Mouse (Mus musculus) heart, embryonic 15.5 days (tissue): ENCODE data around the gene Mrpl51. TPM values are rescaled to one million over a fixed set of nuclear protein-coding genes. Genes with fewer than 3 reads are reported as not detected.

Experiments
- ATAC-seq: fragments of 200-750 bp; cut with Nextera tagmentation; replicated peaks from 2 replicates; pipeline ENCODE4 v1.8.0; 2017; ENCODE audit warnings: low read depth, moderate TSS enrichment; ENCODE audit not compliant: insufficient number of reproducible peaks, insufficient read depth, low FRiP score
- H3K27ac ChIP-seq: fragments of 300-500 bp; sonication (generic); 2 replicates; pipeline ENCODE4 v1.5.1; 2015; ENCODE audit warnings: mild to moderate bottlenecking, inconsistent platforms
- H3K27me3 ChIP-seq: fragments of 300-500 bp; sonication (generic); 2 replicates; pipeline ENCODE4 v1.6.1; 2015; ENCODE audit warnings: inconsistent platforms
- H3K36me3 ChIP-seq: fragments of 300-500 bp; sonication (generic); 2 replicates; pipeline ENCODE4 v1.6.1; 2015; ENCODE audit warnings: mild to moderate bottlenecking, inconsistent platforms
- H3K4me1 ChIP-seq: fragments of 300-500 bp; sonication (generic); replicated peaks from 2 replicates; pipeline ENCODE4 v1.6.1; 2015; ENCODE audit warnings: inconsistent platforms
- H3K4me2 ChIP-seq: fragments of 300-500 bp; sonication (generic); 2 replicates; pipeline ENCODE4 v1.6.1; 2015; ENCODE audit warnings: inconsistent platforms, mild to moderate bottlenecking, moderate library complexity
- H3K4me3 ChIP-seq: fragments of 300-500 bp; sonication (generic); 2 replicates; pipeline ENCODE4 v1.5.1; 2015; ENCODE audit warnings: mild to moderate bottlenecking, inconsistent platforms
- H3K9ac ChIP-seq: fragments of 300-500 bp; sonication (generic); 2 replicates; pipeline ENCODE4 v1.6.1; 2015; ENCODE audit warnings: mild to moderate bottlenecking, inconsistent platforms
- H3K9me3 ChIP-seq: fragments of 300-500 bp; sonication (generic); replicated peaks from 2 replicates; pipeline ENCODE4 v1.6.1; 2016; ENCODE audit warnings: inconsistent platforms
- WGBS: fragments of 180-500 bp; shearing (Covaris S2); methylation state at CpG from one replicate; pipeline ENCODE4 v1.1.7; 2015; ENCODE audit warnings: mixed read lengths; 5-methylcytosine and 5-hydroxymethylcytosine counted together
- polyA plus RNA-seq: library from polyadenylated mRNA; unstranded; fragments of >200 nt; fragmentation: Nextera tagmentation; extraction: Ambion mirVana; gene quantifications from 2 replicates; pipeline ENCODE4 v1.2.1, GENCODE M21; 2015

The Mrpl51 gene
- polyA plus RNA-seq, 1 experiment from 2014 or later = 272 TPM

- no peak for ATAC-seq
- peaks cover 70% of the 10 kb centered on the region for H3K36me3 ChIP-seq
- H3K4me3 ChIP-seq = no peak overlapping the region
- 75% methylated on average over 6 of the region's 6 CpGs for WGBS
- no peak overlapping the region for H3K4me2 ChIP-seq
- peaks cover 17% of the 10 kb centered on the region for H3K4me1 ChIP-seq
- H3K9ac ChIP-seq = no peak overlapping the region
- H3K9me3 ChIP-seq = no peaks in the 10 kb centered on the region
- no peaks in the 10 kb centered on the region for H3K27me3 ChIP-seq
- H3K27ac ChIP-seq = peak overlapping the region; percentile 27; the same call in 1 of the 2 replicates
Measured at GRCm38 (mm10) chr6:125170194-125170593, 21.4 kb upstream of the Mrpl51 start.

GRCm38 (mm10) chr6:125172474-125172873 lies 19.1 kb upstream of the Mrpl51 start:
- Histone ChIP-seq H3K27me3 (no peaks in the 10 kb centered on the region), H3K27ac (no peak overlapping the region), H3K9me3 (no peaks in the 10 kb centered on the region), H3K9ac (no peak overlapping the region), H3K4me3 (no peak overlapping the region), H3K36me3 (peaks cover 93% of the 10 kb centered on the region), H3K4me2 (no peak overlapping the region), H3K4me1 (peaks cover 9% of the 10 kb centered on the region)
- ATAC-seq = no peak
- WGBS = 58% methylated on average over 2 of the region's 2 CpGs

GRCm38 (mm10) chr6:125173256-125173655 lies 18.3 kb upstream of the Mrpl51 start:
- WGBS = 92% methylated on average over 7 of the region's 7 CpGs
- H3K9ac ChIP-seq = no peak overlapping the region
- no peak overlapping the region for H3K4me3 ChIP-seq
- H3K4me2 ChIP-seq = no peak overlapping the region
- peaks cover 95% of the 10 kb centered on the region for H3K36me3 ChIP-seq
- H3K27me3 ChIP-seq = no peaks in the 10 kb centered on the region
- H3K27ac ChIP-seq = no peak overlapping the region
- H3K9me3 ChIP-seq = no peaks in the 10 kb centered on the region
- peaks cover under 1% of the 10 kb centered on the region; the same call in 1 of the 2 replicates for H3K4me1 ChIP-seq
- ATAC-seq = no peak

- Histone ChIP-seq H3K27me3 (no peaks in the 10 kb centered on the region), H3K4me2 (no peak overlapping the region), H3K9ac (no peak overlapping the region), H3K36me3 (peaks cover 97% of the 10 kb centered on the region), H3K9me3 (no peaks in the 10 kb centered on the region), H3K27ac (no peak overlapping the region), H3K4me1 (no peaks in the 10 kb centered on the region), H3K4me3 (no peak overlapping the region)
- ATAC-seq = no peak
- 90% methylated on average over 5 of the region's 5 CpGs for WGBS
Measured at GRCm38 (mm10) chr6:125175469-125175868, 16.1 kb upstream of the Mrpl51 start.

- H3K9ac ChIP-seq = no peak overlapping the region
- H3K4me2 ChIP-seq = no peak overlapping the region
- H3K27ac ChIP-seq = no peak overlapping the region
- ATAC-seq = no peak
- H3K27me3 ChIP-seq = no peaks in the 10 kb centered on the region
- H3K4me1 ChIP-seq = no peaks in the 10 kb centered on the region
- H3K9me3 ChIP-seq = no peaks in the 10 kb centered on the region
- H3K36me3 ChIP-seq = peaks cover 96% of the 10 kb centered on the region
- 87% methylated on average over 7 of the region's 7 CpGs for WGBS
- no peak overlapping the region for H3K4me3 ChIP-seq
Measured at GRCm38 (mm10) chr6:125179601-125180000, 12.0 kb upstream of the Mrpl51 start.

- Histone ChIP-seq H3K36me3 (peaks cover 96% of the 10 kb centered on the region), H3K9me3 (no peaks in the 10 kb centered on the region), H3K9ac (no peak overlapping the region), H3K27me3 (no peaks in the 10 kb centered on the region), H3K4me1 (no peaks in the 10 kb centered on the region), H3K27ac (no peak overlapping the region), H3K4me2 (no peak overlapping the region), H3K4me3 (no peak overlapping the region)
- no peak for ATAC-seq
- WGBS = 80% methylated on average over 5 of the region's 5 CpGs
Measured at GRCm38 (mm10) chr6:125182133-125182532, 9.5 kb upstream of the Mrpl51 start.

GRCm38 (mm10) chr6:125186203-125186602 lies 5.4 kb upstream of the Mrpl51 start:
- Histone ChIP-seq H3K9ac (no peak overlapping the region), H3K27me3 (no peaks in the 10 kb centered on the region), H3K9me3 (no peaks in the 10 kb centered on the region), H3K36me3 (peaks cover 83% of the 10 kb centered on the region), H3K4me1 (peaks cover 11% of the 10 kb centered on the region), H3K4me2 (no peak overlapping the region), H3K4me3 (no peak overlapping the region), H3K27ac (no peak overlapping the region)
- no peak for ATAC-seq
- WGBS = 92% methylated on average over 10 of the region's 10 CpGs

GRCm38 (mm10) chr6:125190816-125191215 lies 785 bp upstream of the Mrpl51 start:
- Histone ChIP-seq H3K36me3 (peaks cover 60% of the 10 kb centered on the region), H3K4me2 (peak overlapping the region; percentile 59), H3K9me3 (no peaks in the 10 kb centered on the region), H3K27ac (peak overlapping the region; percentile 100), H3K9ac (peak overlapping the region; percentile 71), H3K4me1 (peaks cover 23% of the 10 kb centered on the region), H3K27me3 (no peaks in the 10 kb centered on the region), H3K4me3 (peak overlapping the region; percentile 80)
- no peak for ATAC-seq

- Histone ChIP-seq H3K36me3 (peaks cover 47% of the 10 kb centered on the region), H3K27me3 (no peaks in the 10 kb centered on the region), H3K4me2 (peak overlapping the region; percentile 81), H3K4me3 (peak overlapping the region; percentile 80), H3K27ac (peak overlapping the region; percentile 100), H3K4me1 (peaks cover 23% of the 10 kb centered on the region), H3K9me3 (no peaks in the 10 kb centered on the region), H3K9ac (peak overlapping the region; percentile 86)
- ATAC-seq = peak; percentile 90
- WGBS = under 1% methylated on average over 34 of the region's 34 CpGs
Measured at GRCm38 (mm10) chr6:125192016-125192714, 564 bp downstream of the Mrpl51 start.

GRCm38 (mm10) chr6:125192841-125193240 lies 1.2 kb downstream of the Mrpl51 start:
- Histone ChIP-seq H3K27ac (peak overlapping the region; percentile 100), H3K36me3 (peaks cover 40% of the 10 kb centered on the region), H3K27me3 (no peaks in the 10 kb centered on the region), H3K4me2 (peak overlapping the region; percentile 81), H3K4me3 (peak overlapping the region; percentile 80), H3K9ac (peak overlapping the region; percentile 86), H3K9me3 (no peaks in the 10 kb centered on the region), H3K4me1 (peaks cover 23% of the 10 kb centered on the region)
- no peak for ATAC-seq
- WGBS = 28% methylated on average over 5 of the region's 5 CpGs

- ATAC-seq = no peak
- no peaks in the 10 kb centered on the region for H3K27me3 ChIP-seq
- H3K4me1 ChIP-seq = peaks cover 23% of the 10 kb centered on the region
- H3K4me2 ChIP-seq = peak overlapping the region; percentile 81
- 53% methylated on average over 7 of the region's 7 CpGs for WGBS
- H3K36me3 ChIP-seq = peaks cover 35% of the 10 kb centered on the region
- H3K9ac ChIP-seq = no peak overlapping the region
- peak overlapping the region; percentile 80 for H3K4me3 ChIP-seq
- H3K9me3 ChIP-seq = no peaks in the 10 kb centered on the region
- H3K27ac ChIP-seq = 0 out of 2 replicates have a peak overlapping the region, but pooled peaks have one; percentile 6
Measured at GRCm38 (mm10) chr6:125193390-125193789, 1.8 kb downstream of the Mrpl51 start.

- H3K9me3 ChIP-seq = no peaks in the 10 kb centered on the region
- H3K27ac ChIP-seq = no peak overlapping the region
- H3K4me1 ChIP-seq = peaks cover 14% of the 10 kb centered on the region
- H3K4me3 ChIP-seq = no peak overlapping the region
- H3K27me3 ChIP-seq = no peaks in the 10 kb centered on the region
- H3K9ac ChIP-seq = no peak overlapping the region
- peaks cover 21% of the 10 kb centered on the region for H3K36me3 ChIP-seq
- H3K4me2 ChIP-seq = no peak overlapping the region
- ATAC-seq = no peak
- WGBS = 39% methylated on average over 1 of the region's 1 CpGs
Measured at GRCm38 (mm10) chr6:125195541-125196075, 4.0 kb downstream of the Mrpl51 start.
